Mouse (Mus musculus) heart, embryonic 14.5 days (tissue): ENCODE measurements around the gene Gm8994. TPM values are rescaled to one million over a fixed set of nuclear protein-coding genes. Genes with fewer than 3 reads are reported as not detected.

Experiments
- ATAC-seq: fragments of 200-750 bp; cut with Nextera tagmentation; 2 replicates; pipeline ENCODE4 v1.8.0; 2017; ENCODE audit warnings: low read depth, moderate TSS enrichment; ENCODE audit not compliant: insufficient number of reproducible peaks, insufficient read depth, low FRiP score
- H3K27ac ChIP-seq, 2 experiments: fragments of 200-500 bp in 1 of 2; fragments of 300-500 bp in 1 of 2; sonication (generic) in 1 of 2; replicated peaks in 1 of 2; 2 replicates each; pipeline ENCODE4 v1.5.1; 2012 to 2014; ENCODE audit warnings: low read depth in 2 of 2, low read length in 2 of 2, control low read depth in 1 of 2, mild to moderate bottlenecking in 1 of 2, mixed read lengths in 1 of 2; ENCODE audit not compliant: control insufficient read depth in 1 of 2, insufficient read depth in 1 of 2
- H3K27me3 ChIP-seq: fragments of 300-500 bp; sonication (generic); 2 replicates; pipeline ENCODE4 v1.6.1; 2014; ENCODE audit warnings: mild to moderate bottlenecking, low read length, control low read depth; ENCODE audit not compliant: control insufficient read depth, insufficient read depth
- H3K36me3 ChIP-seq: fragments of 300-500 bp; sonication (generic); 2 replicates; pipeline ENCODE4 v1.6.1; 2014; ENCODE audit warnings: mild to moderate bottlenecking, control low read depth, low read length, mixed read lengths; ENCODE audit not compliant: control insufficient read depth, insufficient read depth
- H3K4me1 ChIP-seq, 2 experiments: fragments of 200-500 bp in 1 of 2; fragments of 300-500 bp in 1 of 2; sonication (generic) in 1 of 2; 2 replicates each; pipeline ENCODE4 v1.6.1; 2012 to 2014; ENCODE audit warnings: low read length in 2 of 2, control low read depth in 1 of 2, mixed read lengths in 1 of 2; ENCODE audit not compliant: control insufficient read depth in 2 of 2, insufficient read depth in 2 of 2
- H3K4me2 ChIP-seq: fragments of 300-500 bp; sonication (generic); 2 replicates; pipeline ENCODE4 v1.6.1; 2014; ENCODE audit warnings: mild to moderate bottlenecking, low read length
- H3K4me3 ChIP-seq, 2 experiments: fragments of 200-500 bp in 1 of 2; fragments of 300-500 bp in 1 of 2; sonication (generic) in 1 of 2; 2 replicates each; pipeline ENCODE4 v1.5.1; 2012 to 2014; ENCODE audit warnings: low read length in 2 of 2, mild to moderate bottlenecking in 2 of 2, control low read depth in 1 of 2, low read depth in 1 of 2, moderate library complexity in 1 of 2; ENCODE audit not compliant: control insufficient read depth in 1 of 2, insufficient read depth in 1 of 2
- H3K9ac ChIP-seq: fragments of 300-500 bp; sonication (generic); 2 replicates; pipeline ENCODE4 v1.6.1; 2014; ENCODE audit warnings: mild to moderate bottlenecking, low read length
- H3K9me3 ChIP-seq: fragments of 300-500 bp; sonication (generic); 2 replicates; pipeline ENCODE4 v1.6.1; 2016; ENCODE audit warnings: low read length, control low read depth; ENCODE audit not compliant: control insufficient read depth
- WGBS: fragments of 180-500 bp; shearing (Covaris S2); extraction: QIAGEN DNeasy Blood & Tissue Kit; methylation state at CpG from one replicate; pipeline ENCODE4 v1.1.7; 2014; 5-methylcytosine and 5-hydroxymethylcytosine counted together
- polyA plus RNA-seq: library from polyadenylated mRNA; unstranded; fragments of >200 nt; fragmentation: Nextera tagmentation; extraction: Ambion mirVana; gene quantifications from 2 replicates; pipeline ENCODE4 v1.2.1, GENCODE M21; 2014

The Gm8994 gene
- polyA plus RNA-seq, 1 experiment from 2014 or later, result not detected

GRCm38 (mm10) chr6:136364008-136364407 is 36.7 kb downstream of the Gm8994 start:
- Histone ChIP-seq H3K27ac (no peak overlapping the region), H3K9ac (no peak overlapping the region), H3K9me3 (no peaks in the 10 kb centered on the region), H3K36me3 (no peaks in the 10 kb centered on the region), H3K27me3 (no peaks in the 10 kb centered on the region), H3K4me3 (no peak overlapping the region), H3K4me2 (no peak overlapping the region), H3K4me1 (no peaks in the 10 kb centered on the region)
- WGBS, result 77% methylated on average over 4 of the region's 4 CpGs
- ATAC-seq, result no peak

- no peaks in the 10 kb centered on the region for H3K9me3 ChIP-seq
These were observed 37.2 kb downstream of the Gm8994 start for GRCm38 (mm10) chr6:136364430-136365098.

GRCm38 (mm10) chr6:136376097-136376496 is 48.8 kb downstream of the Gm8994 start:
- H3K9ac ChIP-seq, result no peak overlapping the region
- H3K36me3 ChIP-seq, result no peaks in the 10 kb centered on the region
- no peaks in the 10 kb centered on the region for H3K9me3 ChIP-seq
- ATAC-seq, result no peak
- H3K4me1 ChIP-seq, result no peaks in the 10 kb centered on the region
- H3K27me3 ChIP-seq, result no peaks in the 10 kb centered on the region
- no peak overlapping the region for H3K27ac ChIP-seq
- H3K4me2 ChIP-seq, result no peak overlapping the region
- no peak overlapping the region for H3K4me3 ChIP-seq

More at GRCm38 (mm10) chr6:136364430-136365098, 37.2 kb downstream of the Gm8994 start:
- no peak overlapping the region for H3K9ac ChIP-seq
- H3K36me3 ChIP-seq, result no peaks in the 10 kb centered on the region
- no peak for ATAC-seq
- H3K27ac ChIP-seq, result no peak overlapping the region
- no peak overlapping the region for H3K4me3 ChIP-seq
- H3K4me1 ChIP-seq, result no peaks in the 10 kb centered on the region
- WGBS, result 75% methylated on average over 12 of the region's 12 CpGs
- no peaks in the 10 kb centered on the region for H3K27me3 ChIP-seq
- H3K4me2 ChIP-seq, result no peak overlapping the region

Other genes starting within 250 kb of the Gm8994 start
- gene Grin2b, start 154.0 kb upstream of the Gm8994 start, polyA plus RNA-seq, result 0.12 TPM in 1 of 2 replicates, not detected in the other
- gene E330021D16Rik, start 88.0 kb downstream of the Gm8994 start, polyA plus RNA-seq, result not detected in 2 replicates
- gene Atf7ip, start 178.6 kb downstream of the Gm8994 start, polyA plus RNA-seq, result 40.8 and 47.0 TPM in 2 replicates